Mouse (Mus musculus) stomach, postnatal 0 days (tissue): ENCODE results near the gene Pcca. TPM values are rescaled to one million over a fixed set of nuclear protein-coding genes. Genes with fewer than 3 reads are reported as not detected.

Experiments
- ATAC-seq: fragments of 200-750 bp; cut with Nextera tagmentation; 2 replicates; pipeline ENCODE4 v1.8.0; 2017; ENCODE audit not compliant: low FRiP score, low TSS enrichment
- DNase-seq: peaks from one replicate; pipeline ENCODE4 v3.0.0-alpha.2; 2016; ENCODE audit warnings: low spot score
- H3K27ac ChIP-seq: fragments of 300-500 bp; sonication (generic); replicated peaks from 2 replicates; pipeline ENCODE4 v1.5.1; 2014; ENCODE audit warnings: mild to moderate bottlenecking, control low read depth
- H3K27me3 ChIP-seq: fragments of 300-500 bp; sonication (generic); 2 replicates; pipeline ENCODE4 v1.6.1; 2014; ENCODE audit warnings: low read length; ENCODE audit not compliant: control insufficient read depth, insufficient read depth
- H3K36me3 ChIP-seq: fragments of 300-500 bp; sonication (generic); 2 replicates; pipeline ENCODE4 v1.6.1; 2014; ENCODE audit warnings: low read length, mixed read lengths; ENCODE audit not compliant: control insufficient read depth, insufficient read depth
- H3K4me1 ChIP-seq: fragments of 300-500 bp; sonication (generic); replicated peaks from 2 replicates; pipeline ENCODE4 v1.6.1; 2014; ENCODE audit warnings: antibody characterized with exemption; ENCODE audit not compliant: control insufficient read depth, insufficient read depth
- H3K4me2 ChIP-seq: fragments of 300-500 bp; sonication (generic); replicated peaks from 2 replicates; pipeline ENCODE4 v1.6.1; 2014; ENCODE audit warnings: low read depth, mild to moderate bottlenecking, control low read depth, moderate library complexity
- H3K4me3 ChIP-seq: fragments of 300-500 bp; sonication (generic); 2 replicates; pipeline ENCODE4 v1.5.1; 2014; ENCODE audit warnings: low read depth, low read length, control low read depth
- H3K9ac ChIP-seq: fragments of 300-500 bp; sonication (generic); 2 replicates; pipeline ENCODE4 v1.6.1; 2014; ENCODE audit warnings: mild to moderate bottlenecking, low read length, control low read depth, mixed read lengths
- H3K9me3 ChIP-seq: fragments of 300-500 bp; sonication (generic); 2 replicates; pipeline ENCODE4 v1.6.1; 2016; ENCODE audit warnings: low read length; ENCODE audit not compliant: control insufficient read depth
- CTCF ChIP-seq: IDR thresholded peaks from 2 replicates; pipeline ENCODE4 v1.5.1; 2016; ENCODE audit warnings: antibody characterized with exemption, low read depth, mild to moderate bottlenecking, moderate library complexity
- EP300 ChIP-seq: optimal IDR thresholded peaks from 2 replicates; pipeline ENCODE3; 2016; ENCODE audit warnings: antibody characterized with exemption
- WGBS: fragments of 180-500 bp; shearing (Covaris S2); extraction: QIAGEN DNeasy Blood & Tissue Kit; methylation state at CpG from one replicate; pipeline ENCODE4 v1.1.7; 2014; 5-methylcytosine and 5-hydroxymethylcytosine counted together
- polyA plus RNA-seq: library from polyadenylated mRNA; unstranded; fragments of >200 nt; fragmentation: Nextera tagmentation; extraction: Ambion mirVana; gene quantifications from 2 replicates; pipeline ENCODE4 v1.2.1, GENCODE M21; 2015

The Pcca gene
- polyA plus RNA-seq, 1 experiment from 2014 or later = 8.2 TPM

- ATAC-seq (no peak), DNase-seq (no peak)
- TF ChIP-seq CTCF (no peak), EP300 (no peak)
- H3K27me3 ChIP-seq = no peaks in the 10 kb centered on the region
- no peak overlapping the region for H3K4me2 ChIP-seq
- no peaks in the 10 kb centered on the region for H3K4me1 ChIP-seq
- no peak overlapping the region for H3K9ac ChIP-seq
- 0 out of 2 replicates have a peak, but pooled peaks cover 5% of the 10 kb centered on the region for H3K36me3 ChIP-seq
- H3K27ac ChIP-seq = no peak overlapping the region
- no peak overlapping the region for H3K4me3 ChIP-seq
- 85% methylated on average over 12 of the region's 12 CpGs for WGBS
- H3K9me3 ChIP-seq = no peaks in the 10 kb centered on the region
Observed at GRCm38 (mm10) chr14:122891470-122891968, 357.4 kb downstream of the Pcca start.

- no peak overlapping the region for H3K9ac ChIP-seq
- WGBS = 94% methylated on average over 1 of the region's 1 CpGs
- no peak overlapping the region for H3K27ac ChIP-seq
- H3K27me3 ChIP-seq = no peaks in the 10 kb centered on the region
- H3K36me3 ChIP-seq = 0 out of 2 replicates have a peak, but pooled peaks cover 5% of the 10 kb centered on the region
- no peak overlapping the region for H3K4me3 ChIP-seq
- TF ChIP-seq CTCF (no peak), EP300 (no peak)
- ATAC-seq = no peak
- no peaks in the 10 kb centered on the region for H3K4me1 ChIP-seq
- H3K9me3 ChIP-seq = no peaks in the 10 kb centered on the region
- no peak overlapping the region for H3K4me2 ChIP-seq
- DNase-seq = no peak
Observed at GRCm38 (mm10) chr14:122896106-122896505, 362.0 kb downstream of the Pcca start.

- Histone ChIP-seq H3K9me3 (no peaks in the 10 kb centered on the region), H3K4me2 (no peak overlapping the region), H3K36me3 (no peaks in the 10 kb centered on the region), H3K27me3 (no peaks in the 10 kb centered on the region), H3K4me1 (no peaks in the 10 kb centered on the region; the same call in 1 of the 2 replicates), H3K9ac (no peak overlapping the region), H3K27ac (no peak overlapping the region), H3K4me3 (no peak overlapping the region)
- DNase-seq (no peak), ATAC-seq (no peak)
- no peak for TF ChIP-seq EP300
- TF ChIP-seq CTCF = peak; percentile 43; the same call in 1 of the 2 replicates
Observed at GRCm38 (mm10) chr14:122898550-122898949, 364.4 kb downstream of the Pcca start.

GRCm38 (mm10) chr14:122900679-122901078 lies 366.6 kb downstream of the Pcca start:
- no peak for DNase-seq
- Histone ChIP-seq H3K4me2 (no peak overlapping the region), H3K27ac (no peak overlapping the region), H3K4me3 (no peak overlapping the region), H3K36me3 (no peaks in the 10 kb centered on the region), H3K27me3 (no peaks in the 10 kb centered on the region), H3K9me3 (no peaks in the 10 kb centered on the region), H3K4me1 (no peaks in the 10 kb centered on the region; the same call in 1 of the 2 replicates), H3K9ac (no peak overlapping the region)
- TF ChIP-seq EP300 (no peak), CTCF (no peak)
- ATAC-seq = no peak; the same call in 1 of the 2 replicates

GRCm38 (mm10) chr14:122901177-122901576 lies 367.1 kb downstream of the Pcca start:
- no peak for ATAC-seq
- H3K9me3 ChIP-seq = no peaks in the 10 kb centered on the region

GRCm38 (mm10) chr14:122901715-122902114 lies 367.6 kb downstream of the Pcca start:
- no peak for DNase-seq
- Histone ChIP-seq H3K36me3 (no peaks in the 10 kb centered on the region), H3K9me3 (no peaks in the 10 kb centered on the region), H3K27ac (no peak overlapping the region), H3K4me2 (no peak overlapping the region), H3K4me1 (no peaks in the 10 kb centered on the region; the same call in 1 of the 2 replicates), H3K9ac (no peak overlapping the region), H3K27me3 (no peaks in the 10 kb centered on the region), H3K4me3 (no peak overlapping the region)
- ATAC-seq = 0 out of 2 replicates have a peak, but pooled peaks have one; percentile 6
- TF ChIP-seq CTCF = no peak
- TF ChIP-seq EP300 = no peak
- WGBS = 94% methylated on average over 2 of the region's 2 CpGs

More at GRCm38 (mm10) chr14:122901177-122901576, 367.1 kb downstream of the Pcca start:
- H3K9ac ChIP-seq = no peak overlapping the region
- no peak overlapping the region for H3K27ac ChIP-seq
- no peak for DNase-seq
- no peak for TF ChIP-seq EP300
- peak; percentile 60 for TF ChIP-seq CTCF
- 53% methylated on average over 3 of the region's 3 CpGs for WGBS
- no peaks in the 10 kb centered on the region for H3K36me3 ChIP-seq
- no peak overlapping the region for H3K4me3 ChIP-seq
- H3K27me3 ChIP-seq = no peaks in the 10 kb centered on the region
- H3K4me1 ChIP-seq = no peaks in the 10 kb centered on the region; the same call in 1 of the 2 replicates
- H3K4me2 ChIP-seq = no peak overlapping the region
